Mouse (Mus musculus) MN1 (cell line): ENCODE measurements around the gene Gabrb1.
"Not testable (repeated sequence)": the region's sequence is repeated elsewhere in the genome, so short reads cannot be mapped to it uniquely, and the experiment has no call there.

Source experiments
- DNase-seq: peaks from one replicate; pipeline ENCODE4 v3.0.0-alpha.2; 2016; ENCODE audit warnings: low spot score

Gene Gabrb1

DNA sequence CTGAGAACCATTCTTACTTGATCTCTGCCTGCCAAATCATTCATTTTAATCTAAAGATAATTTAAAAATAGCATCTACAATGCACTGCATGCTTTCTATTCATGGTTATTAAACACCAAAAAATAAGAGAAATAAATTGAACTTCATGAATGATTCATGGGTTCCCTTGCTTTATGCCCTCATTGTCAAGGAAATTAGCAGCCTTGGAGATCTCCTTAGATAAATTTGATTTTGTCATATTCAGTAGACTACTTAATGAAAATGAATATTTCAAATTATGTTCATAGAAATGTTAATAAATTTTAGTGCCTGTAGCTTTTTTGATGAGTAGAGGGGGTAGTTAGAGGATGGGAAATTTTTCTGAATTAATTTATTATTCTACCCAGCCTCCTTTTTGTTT lies 379.0 kb downstream of the Gabrb1 start:
- no peak for DNase-seq

DNA sequence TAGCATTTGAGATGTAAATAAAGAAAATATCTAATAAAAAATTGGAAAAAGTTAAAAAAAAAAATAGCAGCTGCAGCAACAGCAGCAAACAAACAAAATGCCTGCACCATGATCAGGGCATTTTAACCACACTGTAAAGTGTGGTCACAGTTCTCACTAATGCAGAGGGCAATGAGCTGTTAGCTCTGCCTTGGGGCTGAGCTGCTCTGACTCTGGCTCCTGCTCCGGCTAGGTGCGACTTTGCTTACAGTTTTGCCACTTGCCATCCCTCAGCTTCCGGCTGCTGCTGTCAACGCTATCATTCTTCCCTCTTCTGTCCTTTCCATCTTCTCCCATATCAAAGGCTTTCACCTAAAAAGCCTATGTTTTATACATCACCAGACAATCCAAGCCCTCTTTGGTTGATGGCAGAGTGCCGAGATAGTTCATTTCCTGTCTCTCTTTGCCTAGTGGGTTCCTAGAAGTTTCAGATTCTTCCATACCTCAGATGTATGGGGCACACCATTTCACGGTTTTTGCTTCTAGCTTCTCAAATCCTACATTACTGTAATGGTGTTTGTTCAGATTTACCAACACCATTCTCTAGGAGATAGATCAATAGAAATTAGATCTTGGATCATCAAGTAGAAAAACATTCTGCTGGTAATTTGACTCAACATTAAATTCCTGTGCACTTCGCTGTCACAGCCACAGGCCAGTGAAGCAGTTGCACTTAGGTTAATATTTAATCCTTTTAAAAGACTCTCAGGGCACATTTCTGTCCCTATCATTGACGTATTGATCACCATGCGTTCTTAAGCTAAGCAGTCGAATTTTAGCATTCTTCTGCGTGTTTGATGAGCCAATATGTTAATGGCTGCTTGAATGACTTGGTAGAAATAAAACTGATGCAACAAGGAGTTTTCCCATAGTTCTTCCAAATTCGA lies 385.6 kb downstream of the Gabrb1 start:
- no peak for DNase-seq

DNA sequence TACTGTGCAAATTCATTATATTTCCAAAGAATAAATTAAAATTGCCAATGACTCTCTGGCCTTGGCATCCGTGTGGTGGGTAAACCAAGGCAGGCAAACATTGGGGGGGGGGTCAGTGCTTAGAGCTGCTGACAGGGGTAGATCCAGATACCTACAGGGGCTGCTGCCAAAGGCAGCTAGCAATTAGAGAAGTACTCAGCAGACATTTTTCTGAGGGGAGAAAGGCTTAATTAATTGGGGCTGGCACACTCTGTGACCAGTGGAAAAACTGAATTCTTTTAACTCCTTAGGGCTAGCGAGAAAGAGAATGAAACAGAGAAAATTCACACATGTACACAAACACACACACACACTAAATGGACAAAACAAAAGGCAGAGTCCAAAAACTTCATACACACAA lies 388.3 kb downstream of the Gabrb1 start:
- no peak for DNase-seq

DNA sequence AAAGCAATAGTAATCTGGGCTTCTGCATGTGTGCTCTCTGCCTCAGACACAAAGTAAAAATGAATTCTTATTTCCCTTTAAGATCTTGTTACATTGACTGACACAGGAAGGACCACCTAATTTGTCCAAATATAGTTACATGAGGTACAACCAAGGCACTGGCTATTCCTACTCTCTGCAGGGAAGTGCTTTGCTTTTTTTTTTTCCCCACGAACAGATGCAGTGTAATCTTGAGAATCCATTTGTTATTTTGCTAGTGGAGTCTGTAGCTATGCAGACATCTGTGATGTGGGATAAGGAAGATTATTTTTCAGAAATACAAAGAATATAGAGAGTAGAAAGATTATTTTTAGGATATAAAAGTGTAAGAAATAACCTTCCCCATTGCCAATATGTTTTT lies 406.2 kb downstream of the Gabrb1 start:
- DNase-seq = no peak

DNA sequence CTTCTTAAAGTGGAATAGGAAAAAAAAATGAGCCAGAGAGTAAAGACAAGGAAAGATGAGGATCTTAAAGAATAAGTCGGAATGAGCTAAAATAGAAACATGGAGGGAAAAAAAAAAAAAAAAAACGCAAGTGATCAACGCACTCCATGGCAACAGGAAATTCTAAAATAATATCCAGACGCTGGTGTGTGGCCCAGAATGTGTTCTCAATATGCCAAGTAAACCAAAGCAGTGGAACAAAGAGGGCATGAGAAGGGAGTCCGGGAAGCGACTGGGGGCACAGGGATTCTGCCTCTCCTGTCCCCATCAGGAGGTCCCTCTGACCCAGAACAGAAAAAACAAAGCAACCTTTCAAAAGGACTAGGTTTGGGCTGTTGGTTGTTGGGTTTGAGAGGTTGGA lies 410.9 kb downstream of the Gabrb1 start:
- no peak for DNase-seq

DNA sequence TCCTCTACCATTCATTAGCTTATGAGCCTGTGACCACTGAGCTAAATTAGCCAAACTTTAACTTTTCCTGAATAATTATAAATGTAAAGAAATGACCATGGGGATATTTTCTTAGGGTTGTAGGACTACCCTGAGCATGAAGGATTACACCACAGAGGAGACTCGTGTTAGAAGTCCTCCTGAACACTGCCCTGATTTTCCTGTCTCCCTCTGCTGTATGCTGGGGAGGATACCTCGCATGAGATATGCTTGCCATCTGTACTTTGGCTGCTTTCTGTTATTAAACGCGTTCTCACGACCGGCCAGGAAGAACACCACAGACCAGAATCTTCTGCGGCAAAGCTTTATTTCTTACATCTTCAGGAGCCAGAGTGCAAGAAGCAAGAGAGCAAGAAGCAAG lies 411.5 kb downstream of the Gabrb1 start:
- not testable (repeated sequence) for DNase-seq

DNA sequence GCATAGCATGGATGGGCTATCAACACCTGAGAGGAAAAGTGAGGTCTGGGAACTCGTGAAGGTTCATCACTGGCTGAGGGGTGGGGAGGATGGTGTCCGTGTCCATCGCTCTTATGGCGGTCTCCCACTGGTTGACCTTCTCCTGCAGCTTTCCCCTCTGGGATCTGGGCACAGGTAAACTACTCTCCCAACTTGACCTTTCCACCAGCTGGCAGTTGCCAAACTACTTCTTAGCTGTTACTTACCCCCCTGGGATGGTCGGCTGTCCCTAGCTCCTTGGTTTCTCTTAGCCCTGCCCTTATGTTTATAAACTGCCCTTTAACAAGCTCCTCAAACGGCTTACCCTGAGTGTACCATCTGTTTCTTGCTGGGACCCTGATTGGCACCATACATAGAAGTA lies 418.9 kb downstream of the Gabrb1 start:
- DNase-seq = no peak

DNA sequence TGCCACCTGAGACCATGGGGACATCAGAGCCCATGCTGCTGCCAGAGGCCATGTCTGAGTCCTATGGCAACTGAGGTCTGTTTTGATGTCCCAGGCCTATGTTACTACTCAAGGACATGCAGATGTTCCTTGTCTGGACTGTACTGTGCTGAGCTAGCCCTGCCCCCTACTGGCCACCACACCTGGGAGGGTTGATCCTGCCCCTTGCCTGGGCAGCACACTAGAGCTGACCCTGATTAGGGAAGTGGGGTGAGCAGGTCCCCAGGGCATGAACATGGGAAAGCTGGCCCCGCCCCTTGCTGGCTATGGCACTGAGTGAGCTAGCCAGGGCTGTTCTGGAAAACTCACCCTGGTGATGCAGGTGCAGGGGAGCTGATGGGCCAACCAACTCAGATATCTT lies 428.6 kb downstream of the Gabrb1 start:
- DNase-seq = no peak

DNA sequence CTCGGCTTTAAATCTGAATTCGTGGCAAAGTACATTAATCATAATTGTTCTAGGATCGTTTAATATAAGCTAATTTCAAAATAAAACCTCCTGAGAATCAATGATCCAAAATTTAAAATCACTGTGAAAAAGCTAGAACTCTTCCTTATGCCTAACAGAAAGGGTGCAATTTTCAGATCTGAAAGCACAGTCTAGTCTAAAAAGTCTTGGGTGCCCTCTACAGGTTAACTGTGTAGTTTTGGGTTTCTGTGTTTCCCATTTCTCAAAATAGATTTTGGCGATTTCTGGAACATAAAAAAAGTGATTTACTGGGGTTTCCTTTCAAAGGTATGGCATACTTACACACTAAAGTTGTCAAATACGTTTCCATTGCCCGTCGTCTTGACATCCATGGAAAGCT lies 436.7 kb downstream of the Gabrb1 start:
- DNase-seq = peak; percentile 17

DNA sequence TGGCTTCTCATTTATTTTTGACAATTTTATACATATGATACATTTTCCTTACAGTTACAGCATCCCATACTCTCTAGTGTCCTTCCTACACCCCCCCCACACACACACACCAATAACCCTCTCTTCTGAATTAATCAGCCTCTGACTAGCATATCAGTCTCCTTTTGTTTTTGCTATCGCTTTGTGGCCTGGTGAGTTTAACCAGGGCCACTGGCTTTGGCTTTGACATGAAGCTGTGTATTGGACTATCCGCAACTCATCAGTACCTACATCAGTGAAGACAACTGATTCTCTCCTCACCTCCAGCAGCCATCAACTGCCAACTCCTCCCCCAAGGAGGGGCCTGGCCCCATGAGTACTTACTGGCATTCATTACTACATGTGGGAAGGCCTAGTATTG lies 437.1 kb downstream of the Gabrb1 start:
- no peak for DNase-seq

DNA sequence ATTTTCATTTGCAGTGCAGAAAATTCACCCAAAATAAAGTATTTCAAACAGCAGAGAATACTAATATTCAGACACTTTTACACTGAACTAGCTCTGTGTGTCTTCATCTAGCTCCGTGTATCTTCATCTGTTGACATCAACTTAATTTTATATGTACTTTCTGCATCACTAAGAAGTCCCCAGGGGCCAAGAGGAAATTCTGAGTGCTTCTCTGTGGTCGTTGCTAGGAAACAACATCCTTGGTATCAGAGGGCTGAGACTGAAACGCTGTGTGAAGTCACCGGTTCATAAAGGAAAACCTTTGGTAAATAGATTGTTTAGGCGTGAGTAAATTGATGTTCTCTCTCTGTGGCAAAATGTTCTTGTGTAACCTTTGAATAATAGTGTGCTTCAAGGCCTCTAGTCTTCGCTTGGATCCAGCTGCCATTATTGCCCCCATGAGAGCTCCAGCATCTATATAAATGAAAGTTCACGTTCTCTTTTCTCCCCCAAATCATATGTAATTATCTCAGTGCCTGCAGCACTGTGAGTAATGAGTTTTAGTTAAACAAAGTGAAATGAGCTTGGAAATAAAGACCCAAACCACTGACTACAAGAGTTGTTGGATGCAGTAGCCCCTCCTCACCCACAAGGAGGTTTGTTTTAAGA lies 446.5 kb downstream of the Gabrb1 start:
- no peak for DNase-seq

DNA sequence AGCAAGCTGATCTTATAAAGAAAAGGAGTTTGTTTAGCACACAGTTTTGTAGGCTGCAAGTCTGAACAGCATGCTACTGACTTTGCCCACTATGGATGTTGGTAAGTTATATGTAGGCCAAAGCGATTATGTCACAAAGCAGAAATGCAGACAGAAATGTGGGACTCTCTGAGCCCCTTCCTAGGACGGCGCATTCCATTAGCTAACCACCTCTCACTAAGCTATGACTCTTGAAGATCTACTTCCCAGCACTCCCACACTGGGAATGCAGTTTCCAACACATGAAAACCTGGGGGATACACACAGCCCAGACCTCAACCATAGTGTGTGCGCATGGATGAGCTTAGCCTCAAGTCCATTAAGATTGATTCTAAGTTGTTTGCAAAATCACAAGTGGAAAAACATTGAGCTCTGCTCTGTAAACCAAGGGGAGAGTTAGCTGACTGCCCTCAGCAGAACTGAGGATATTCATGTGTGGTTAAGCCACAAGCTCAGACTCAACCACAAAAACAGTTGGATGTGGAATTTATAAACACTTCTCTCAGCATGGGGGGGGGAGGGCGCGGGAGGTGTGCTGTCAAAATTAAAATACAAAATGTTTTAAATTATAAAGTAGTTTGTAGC lies 464.6 kb downstream of the Gabrb1 start:
- DNase-seq = no peak

DNA sequence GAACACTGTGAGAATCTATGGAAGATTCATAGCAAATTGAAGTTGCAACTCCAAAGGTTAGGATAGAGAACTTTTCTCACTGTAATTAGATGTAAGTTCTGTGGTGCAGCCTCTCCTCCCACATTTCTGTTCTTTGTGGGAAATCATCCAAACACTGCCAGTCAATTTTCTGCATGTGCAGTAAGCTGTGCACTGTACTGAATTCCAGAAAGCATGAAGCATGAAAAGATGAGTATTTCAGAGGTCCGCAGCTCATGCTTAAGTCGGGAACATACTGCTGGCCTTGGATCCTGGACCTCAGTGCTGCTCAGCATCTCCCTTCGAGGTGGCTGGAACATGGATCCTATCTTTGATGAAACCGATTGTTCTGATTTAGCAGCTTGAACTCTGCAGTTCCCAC lies 468.8 kb downstream of the Gabrb1 start:
- DNase-seq = no peak

DNA sequence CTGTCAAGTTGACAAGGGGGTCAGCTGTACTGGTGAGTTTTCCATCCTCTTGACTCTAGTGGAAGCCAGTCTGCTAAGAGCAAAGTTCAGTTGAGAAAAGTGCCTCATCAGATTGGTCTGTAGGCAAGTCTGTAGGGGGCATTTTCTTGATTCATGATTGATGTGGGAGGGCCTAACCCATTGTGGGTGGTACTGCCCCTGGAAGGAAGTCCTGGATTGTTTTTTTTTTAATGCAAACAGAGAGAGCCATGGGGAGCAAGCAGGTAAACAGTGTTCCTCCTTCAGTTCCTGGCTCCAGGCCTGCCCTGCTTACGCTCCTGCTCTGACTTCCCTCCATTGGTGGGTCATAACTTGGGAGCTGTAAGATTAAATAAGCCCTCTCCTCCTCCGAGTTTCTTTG lies 476.0 kb downstream of the Gabrb1 start:
- no peak for DNase-seq

DNA sequence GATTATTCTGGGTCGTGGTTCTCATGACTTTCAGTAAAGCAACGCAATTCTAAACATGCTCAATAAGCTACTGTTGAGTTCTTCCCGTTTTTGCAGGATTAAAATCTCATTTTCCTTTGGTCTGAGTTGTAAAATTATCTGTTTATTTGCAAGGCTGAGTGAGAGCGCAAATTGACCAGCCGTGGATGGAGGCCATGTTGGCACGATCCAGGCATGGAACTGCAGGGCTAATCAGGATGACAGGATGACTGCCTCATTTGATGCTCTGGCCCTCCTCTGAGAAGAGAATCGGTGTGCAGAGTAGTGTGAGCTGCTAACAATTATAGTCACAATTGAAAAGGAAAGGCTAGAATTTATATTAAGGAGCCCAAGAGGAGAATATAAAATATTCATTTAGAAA lies 480.3 kb downstream of the Gabrb1 start:
- DNase-seq = no peak

DNA sequence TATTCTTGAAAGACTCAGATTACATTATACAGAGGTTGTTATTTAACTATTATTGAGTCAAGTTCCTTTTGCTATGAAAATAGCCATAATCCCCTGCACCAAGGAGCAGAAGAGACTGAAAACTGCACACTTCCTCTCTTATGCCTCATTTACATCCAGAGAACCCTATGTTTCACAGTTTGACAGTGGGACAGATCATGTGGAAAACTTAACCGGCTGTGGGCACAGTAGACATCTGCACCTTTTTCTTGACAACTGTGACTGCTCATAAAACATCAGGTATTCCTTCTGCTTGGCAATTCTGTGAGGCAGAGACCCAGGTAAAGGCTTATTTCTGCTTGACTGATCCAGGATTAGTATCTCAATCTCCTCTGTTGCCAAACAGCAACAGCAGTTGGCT lies 481.7 kb downstream of the Gabrb1 start:
- DNase-seq = no peak

DNA sequence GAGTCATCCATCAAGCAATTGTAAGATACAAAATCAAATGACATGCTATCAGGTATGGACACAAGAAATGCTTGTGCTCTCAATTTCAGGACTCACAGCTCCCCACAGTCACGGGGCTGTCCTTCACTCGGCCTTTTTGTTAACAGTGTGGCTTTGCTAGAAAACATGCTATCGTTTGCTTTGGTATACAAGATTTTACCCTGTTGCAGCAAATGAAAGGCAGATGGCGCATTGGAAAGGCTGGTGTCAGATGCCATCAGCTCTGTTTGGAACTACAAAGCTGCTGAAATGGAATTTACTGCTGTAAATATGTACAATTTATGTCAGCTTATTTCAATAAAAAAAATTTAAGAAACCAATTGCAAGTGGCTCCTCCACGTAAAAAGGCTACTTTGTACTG lies 490.8 kb downstream of the Gabrb1 start:
- DNase-seq = no peak

DNA sequence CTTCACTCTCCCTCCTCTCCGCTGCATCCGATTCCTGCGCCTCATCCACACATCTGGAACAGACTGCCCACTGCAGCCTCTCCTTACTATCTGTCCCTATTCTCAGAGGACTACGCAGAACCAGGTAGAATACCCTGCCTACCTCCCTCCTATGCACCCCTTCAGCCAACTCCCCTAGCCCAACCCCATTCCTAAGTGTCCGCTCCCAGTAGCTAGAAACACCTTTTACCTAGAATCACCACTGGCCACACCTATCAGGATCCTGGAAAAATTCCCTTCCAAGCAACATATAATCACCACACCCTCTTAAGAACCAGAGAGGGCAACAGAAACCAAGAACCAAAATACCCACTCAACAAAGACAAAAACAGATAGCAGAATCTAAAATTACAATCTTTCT lies 493.0 kb downstream of the Gabrb1 start:
- DNase-seq = no peak

DNA sequence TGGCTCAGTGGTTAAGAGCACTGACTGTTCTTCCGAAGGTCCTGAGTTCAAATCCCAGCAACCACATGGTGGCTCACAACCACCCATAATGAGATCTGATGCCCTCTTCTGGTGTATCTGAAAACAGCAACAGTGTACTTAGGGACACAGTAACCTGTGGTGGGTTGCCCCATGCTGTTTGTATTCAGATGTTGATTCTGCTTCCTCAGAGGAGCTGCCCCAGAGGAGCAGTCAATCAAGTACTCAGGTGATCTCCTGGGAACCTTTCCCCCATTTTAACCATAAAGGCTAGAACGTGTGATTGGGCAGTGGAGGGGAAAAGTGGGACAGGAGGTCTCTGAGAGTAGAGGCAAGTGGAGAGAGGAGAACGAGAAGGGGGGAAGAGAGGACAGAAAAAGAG lies 497.8 kb downstream of the Gabrb1 start:
- not testable (repeated sequence) for DNase-seq

DNA sequence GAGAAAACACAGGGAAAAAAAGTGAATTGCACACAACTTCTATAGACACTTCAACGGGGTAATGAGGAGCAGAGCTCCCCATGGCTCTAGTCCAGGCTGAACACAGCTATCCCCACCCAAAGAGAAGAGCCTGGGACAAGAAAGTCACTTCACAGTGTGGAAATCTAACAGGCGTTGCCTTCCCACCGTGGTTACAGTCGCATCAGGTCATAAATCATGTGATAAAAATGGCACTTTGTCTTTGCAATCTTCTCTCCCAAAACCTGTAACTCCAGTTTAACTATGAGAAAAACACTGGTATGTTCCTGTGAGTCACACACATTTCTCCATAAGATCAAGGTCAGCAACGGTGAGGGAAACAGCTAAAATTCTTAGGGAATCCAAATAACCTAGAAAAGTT lies 498.7 kb downstream of the Gabrb1 start:
- no peak for DNase-seq

DNA sequence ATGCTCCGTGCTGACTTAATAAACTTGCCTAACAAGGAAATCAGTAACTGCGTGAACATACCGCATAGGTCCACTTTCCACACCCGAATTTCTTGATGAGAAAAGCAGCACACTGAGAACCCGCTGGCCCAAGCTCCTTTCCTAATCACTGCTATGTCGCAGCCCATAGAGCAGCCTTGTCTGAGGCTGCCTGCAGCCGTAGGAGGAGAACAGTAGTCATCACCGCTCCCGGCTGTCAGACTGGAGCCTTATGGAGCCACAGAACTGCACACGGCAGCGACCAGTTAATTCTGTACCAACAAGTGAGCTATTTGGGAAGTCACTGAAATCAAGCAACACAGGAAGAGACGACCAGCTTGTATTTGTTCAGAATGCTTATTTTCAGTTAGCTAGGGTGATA lies 500.8 kb downstream of the Gabrb1 start:
- no peak for DNase-seq

DNA sequence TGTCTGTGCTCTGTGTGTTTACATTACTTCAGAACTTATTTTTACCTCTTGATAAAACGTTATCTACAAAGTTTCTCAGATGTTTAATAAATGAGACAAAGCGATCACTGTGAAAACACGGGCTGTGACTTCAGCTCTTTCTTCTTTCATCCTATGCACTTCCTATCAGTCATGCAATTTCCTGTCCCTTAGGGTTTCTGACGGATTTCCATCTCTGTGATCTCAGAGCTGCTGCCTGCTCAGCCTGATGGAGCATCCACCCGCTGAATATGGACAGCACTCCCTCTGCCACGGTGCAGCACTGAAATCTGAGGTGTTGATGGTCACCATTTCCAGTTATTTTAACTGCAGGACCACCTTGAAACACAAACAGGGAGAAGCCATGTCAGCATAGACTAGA lies 501.6 kb downstream of the Gabrb1 start:
- no peak for DNase-seq

DNA sequence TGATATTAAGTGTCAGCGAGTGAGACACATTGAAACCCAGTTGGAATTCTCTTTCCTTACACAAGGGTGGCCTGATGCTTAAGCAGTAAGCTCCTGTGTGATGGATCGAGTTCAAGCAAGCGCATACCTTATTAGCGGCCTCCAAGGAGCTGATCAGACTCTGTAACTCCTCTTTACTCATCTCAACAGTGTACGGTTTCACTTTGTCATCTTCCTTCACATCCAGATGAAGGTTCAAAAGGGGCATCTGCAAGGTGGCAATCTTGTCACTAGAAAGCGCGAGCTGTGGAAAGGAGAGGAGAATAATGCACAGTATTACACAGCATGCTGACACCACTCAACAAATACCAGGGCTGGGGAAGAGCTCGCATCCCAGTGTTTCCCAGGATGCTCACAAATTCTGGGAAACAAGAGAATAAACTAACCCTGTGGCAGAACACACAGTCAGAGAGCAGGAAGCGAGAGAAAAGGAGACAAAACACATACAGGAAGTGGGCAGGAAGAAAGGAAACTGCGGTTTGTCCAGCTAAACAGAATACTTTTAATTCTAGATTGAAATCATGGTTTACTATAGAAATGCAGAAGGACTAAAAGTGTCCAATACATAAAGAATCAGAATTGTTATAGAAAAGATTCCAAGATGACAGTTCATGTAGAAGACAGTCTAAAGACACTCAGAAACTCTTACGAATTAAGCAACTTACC lies 503.0 kb downstream of the Gabrb1 start:
- DNase-seq = no peak
